In genomic region chr4:123535271-123535670, GRCm38 (mm10) we compare ENCODE assay signal across 8 mouse cellular contexts.
DNase-seq lines count a peak whose midpoint lies in the region; ATAC-seq and TF ChIP-seq lines count a peak whose summit lies in the region.

No protein-coding gene starts in this region.

- H3K4me3 ChIP-seq in forebrain, embryonic 11.5 days (ENCODE audit: low read depth, low read length), result no peak overlapping the region
- H3K4me3 ChIP-seq in forebrain, embryonic 10.5 days, result no peak overlapping the region
- no peak overlapping the region for H3K4me3 ChIP-seq in cerebellum, adult 2 months (replicated peaks; ENCODE audit: insufficient read depth, low read depth, low read length)
- H3K4me3 ChIP-seq in hindbrain, embryonic 15.5 days, result no peak overlapping the region
- H3K4me3 ChIP-seq in spleen, adult 2 months (ENCODE audit: extremely low read depth, insufficient read depth, insufficient read length), result no peak overlapping the region

- no peak for TF ChIP-seq POLR2A in cerebellum, adult 2 months (IDR thresholded peaks at IDR 0.05; ENCODE audit: borderline replicate concordance, insufficient read depth, low read length)
- no peak for TF ChIP-seq POLR2A in spleen, adult 2 months (IDR thresholded peaks at IDR 0.05; ENCODE audit: low read depth, low read length)

- H3K9ac ChIP-seq in forebrain, embryonic 11.5 days (ENCODE audit: low read length), result no peak overlapping the region
- H3K9ac ChIP-seq in hindbrain, embryonic 15.5 days, result no peak overlapping the region

- H3K4me2 ChIP-seq in forebrain, embryonic 11.5 days (ENCODE audit: low read depth, low read length, severe bottlenecking), result no peak overlapping the region
- H3K4me2 ChIP-seq in hindbrain, embryonic 15.5 days, result no peak overlapping the region

- H3K27me3 ChIP-seq in forebrain, embryonic 11.5 days (ENCODE audit: control insufficient read depth, insufficient read depth, low read length), result no peaks in the 10 kb centered on the region
- H3K27me3 ChIP-seq in forebrain, embryonic 10.5 days (ENCODE audit: poor library complexity, severe bottlenecking), result no peaks in the 10 kb centered on the region
- no peaks in the 10 kb centered on the region for H3K27me3 ChIP-seq in cerebellum, adult 2 months (ENCODE audit: control insufficient read depth, insufficient read depth, low read length)
- H3K27me3 ChIP-seq in hindbrain, embryonic 15.5 days, result no peaks in the 10 kb centered on the region
- H3K27me3 ChIP-seq in spleen, adult 2 months (ENCODE audit: control insufficient read depth, insufficient read depth, low read length), result no peaks in the 10 kb centered on the region

- ATAC-seq in forebrain, embryonic 11.5 days (replicated peaks; ENCODE audit: low FRiP score), result 0 out of 2 replicates have a peak, but pooled peaks have one; percentile 56
- ATAC-seq in hindbrain, embryonic 15.5 days (ENCODE audit: low FRiP score, low read depth), result peak; percentile 55; the same call in 1 of the 2 replicates

- H3K9me3 ChIP-seq in forebrain, embryonic 11.5 days (ENCODE audit: control insufficient read depth, low read length), result no peaks in the 10 kb centered on the region
- no peaks in the 10 kb centered on the region for H3K9me3 ChIP-seq in forebrain, embryonic 10.5 days
- no peaks in the 10 kb centered on the region for H3K9me3 ChIP-seq in hindbrain, embryonic 15.5 days

- no peaks in the 10 kb centered on the region for H3K36me3 ChIP-seq in forebrain, embryonic 11.5 days (ENCODE audit: control insufficient read depth, insufficient read depth, low read length)
- H3K36me3 ChIP-seq in forebrain, embryonic 10.5 days (replicated peaks), result peaks cover 20% of the 10 kb centered on the region
- peaks cover 6% of the 10 kb centered on the region; the same call in 1 of the 2 replicates for H3K36me3 ChIP-seq in hindbrain, embryonic 15.5 days
- peaks cover 19% of the 10 kb centered on the region for H3K36me3 ChIP-seq in spleen, adult 2 months (ENCODE audit: control insufficient read depth, insufficient read depth, low read length)

- no peaks in the 10 kb centered on the region for H3K4me1 ChIP-seq in forebrain, embryonic 11.5 days (replicated peaks; ENCODE audit: control insufficient read depth, insufficient read depth, low read length)
- no peaks in the 10 kb centered on the region for H3K4me1 ChIP-seq in forebrain, embryonic 10.5 days
- H3K4me1 ChIP-seq in cerebellum, adult 2 months (ENCODE audit: control insufficient read depth, insufficient read depth, low read length), result no peaks in the 10 kb centered on the region
- no peaks in the 10 kb centered on the region; the same call in 1 of the 2 replicates for H3K4me1 ChIP-seq in hindbrain, embryonic 15.5 days (replicated peaks)
- H3K4me1 ChIP-seq in spleen, adult 2 months (ENCODE audit: control insufficient read depth, insufficient read depth, insufficient read length), result peaks cover 2% of the 10 kb centered on the region; the same call in 1 of the 2 replicates

- H3K27ac ChIP-seq in forebrain, embryonic 11.5 days (ENCODE audit: low read depth, low read length), result no peak overlapping the region
- no peak overlapping the region for H3K27ac ChIP-seq in forebrain, embryonic 10.5 days
- H3K27ac ChIP-seq in cerebellum, adult 2 months (ENCODE audit: insufficient read depth, low read length), result no peak overlapping the region
- H3K27ac ChIP-seq in hindbrain, embryonic 15.5 days (replicated peaks), result no peak overlapping the region
- H3K27ac ChIP-seq in spleen, adult 2 months (ENCODE audit: insufficient read depth, low read length), result no peak overlapping the region

- peak; percentile 79 for TF ChIP-seq CTCF in cerebellum, adult 2 months (IDR thresholded peaks at IDR 0.05; ENCODE audit: borderline replicate concordance, insufficient read depth, low read depth, low read length)
- peak; percentile 66; the same call in 1 of the 2 replicates for TF ChIP-seq CTCF in spleen, adult 2 months (IDR thresholded peaks at IDR 0.05; ENCODE audit: extremely low read depth, insufficient read depth, insufficient read length, insufficient replicate concordance)

- 55% methylated on average over 1 of the region's 1 CpGs for WGBS in forebrain, embryonic 11.5 days
- 67% methylated on average over 1 of the region's 1 CpGs for WGBS in forebrain, embryonic 10.5 days
- WGBS in cerebellum, adult 2 months, result 2% methylated on average over 1 of the region's 1 CpGs
- 20% methylated on average over 1 of the region's 1 CpGs for WGBS in hindbrain, embryonic 15.5 days
- 64% methylated on average over 1 of the region's 1 CpGs for WGBS in spleen, adult 2 months

- peak; percentile 60 for DNase-seq in forebrain, embryonic 11.5 days (ENCODE audit: low spot score)
- DNase-seq in forebrain, embryonic 10.5 days (ENCODE audit: extremely low spot score, low spot score), result no peak
- peak; percentile 75 to 80 for DNase-seq in cerebellum, adult 2 months
- DNase-seq in frontal cortex, postnatal 10 days (ENCODE audit: low spot score in 2 of 2), result peak; percentile 57 to 68
- DNase-seq in layer of hippocampus, postnatal 36 days, result peak; percentile 44 to 65
- DNase-seq in mesoderm, embryonic 11.5 days (ENCODE audit: low read depth, low spot score), result peak; percentile 55
- DNase-seq in spleen, adult 2 months (ENCODE audit: low read depth in 1 of 2, low spot score in 2 of 2), result peak; percentile 26 to 59
